Mouse (Mus musculus): Measurements from ENCODE around the gene Cd22. TPM values are rescaled to one million over a fixed set of nuclear protein-coding genes. Genes with fewer than 3 reads are reported as not detected.

The Cd22 gene
- polyA plus RNA-seq, 1 experiment, result 0.01 TPM

DNA sequence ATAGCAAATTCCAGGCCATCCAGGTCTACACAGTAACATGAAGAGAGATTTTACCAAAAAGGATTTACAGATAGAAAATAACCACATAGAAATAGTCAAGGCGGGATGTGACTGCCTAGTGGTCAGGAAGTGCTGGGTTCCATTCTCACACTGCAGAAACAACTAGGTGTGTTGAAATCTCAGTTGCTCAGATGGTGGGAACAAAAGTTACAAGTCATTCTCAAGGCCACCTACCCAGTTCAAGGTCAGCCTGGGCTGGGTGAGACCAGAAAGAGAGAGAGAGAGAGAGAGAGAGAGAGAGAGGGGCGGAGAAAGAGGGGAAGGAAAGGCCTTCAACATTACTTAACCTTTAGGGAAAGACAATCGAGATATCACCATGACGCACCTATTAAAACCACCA is 6.7 kb upstream of the Cd22 start:
- Histone ChIP-seq H3K4me3 (ENCODE audit: insufficient read depth, poor library complexity, severe bottlenecking) (no peak overlapping the region), H3ac (ENCODE audit: control insufficient read depth, insufficient read length, low read depth) (no peak overlapping the region), H3K36me3 (ENCODE audit: control insufficient read depth, insufficient read depth) (no peaks in the 10 kb centered on the region), H3K79me2 (ENCODE audit: control insufficient read depth, insufficient read depth) (no peaks in the 10 kb centered on the region), H3K79me3 (ENCODE audit: low read depth) (no peaks in the 10 kb centered on the region), H3K27me3 (ENCODE audit: control insufficient read depth, insufficient read depth, insufficient read length) (peaks cover 8% of the 10 kb centered on the region)
- no peak for TF ChIP-seq MAX (IDR thresholded peaks at IDR 0.05)
- no peak for TF ChIP-seq CEBPB (IDR thresholded peaks at IDR 0.05; ENCODE audit: low read depth)
- no peak for TF ChIP-seq USF1 (IDR thresholded peaks at IDR 0.05; ENCODE audit: low read depth)
- no peak for TF ChIP-seq MYOG (IDR thresholded peaks at IDR 0.05; ENCODE audit: control insufficient read depth, extremely low read depth, insufficient read length)
- TF ChIP-seq FOSL1 (IDR thresholded peaks at IDR 0.05; ENCODE audit: insufficient read depth, low read length, poor library complexity, severe bottlenecking), result no peak
- TF ChIP-seq CTCF (IDR thresholded peaks at IDR 0.05; ENCODE audit: control insufficient read depth, insufficient read depth, insufficient read length), result no peak
- no peak for TF ChIP-seq MYOD1 (IDR thresholded peaks at IDR 0.05; ENCODE audit: control insufficient read depth, insufficient read length, low read depth)

- no peak overlapping the region for H3ac ChIP-seq (ENCODE audit: control insufficient read depth, insufficient read length, low read depth)
- no peak for TF ChIP-seq CEBPB (IDR thresholded peaks at IDR 0.05; ENCODE audit: low read depth)
- H3K4me3 ChIP-seq (ENCODE audit: insufficient read depth, poor library complexity, severe bottlenecking), result no peak overlapping the region
- H3K36me3 ChIP-seq (ENCODE audit: control insufficient read depth, insufficient read depth), result no peaks in the 10 kb centered on the region
- H3K79me2 ChIP-seq (ENCODE audit: control insufficient read depth, insufficient read depth), result no peaks in the 10 kb centered on the region
- H3K27me3 ChIP-seq (ENCODE audit: control insufficient read depth, insufficient read depth, insufficient read length), result peaks cover 9% of the 10 kb centered on the region
- no peaks in the 10 kb centered on the region for H3K79me3 ChIP-seq (ENCODE audit: low read depth)
These were observed 3.9 kb upstream of the Cd22 start for GRCm38 (mm10) chr7:30884047-30884446.

- Histone ChIP-seq H3K4me3 (ENCODE audit: insufficient read depth, poor library complexity, severe bottlenecking) (no peak overlapping the region), H3K27me3 (ENCODE audit: control insufficient read depth, insufficient read depth, insufficient read length) (peaks cover 10% of the 10 kb centered on the region), H3K79me3 (ENCODE audit: low read depth) (no peaks in the 10 kb centered on the region), H3ac (ENCODE audit: control insufficient read depth, insufficient read length, low read depth) (no peak overlapping the region), H3K79me2 (ENCODE audit: control insufficient read depth, insufficient read depth) (no peaks in the 10 kb centered on the region), H3K36me3 (ENCODE audit: control insufficient read depth, insufficient read depth) (no peaks in the 10 kb centered on the region)
- TF ChIP-seq MYOD1 (IDR thresholded peaks at IDR 0.05; ENCODE audit: control insufficient read depth, insufficient read length, low read depth), result no peak
- no peak for TF ChIP-seq CEBPB (IDR thresholded peaks at IDR 0.05; ENCODE audit: low read depth)
- TF ChIP-seq MYOG (IDR thresholded peaks at IDR 0.05; ENCODE audit: control insufficient read depth, extremely low read depth, insufficient read length), result no peak
- no peak for TF ChIP-seq FOSL1 (IDR thresholded peaks at IDR 0.05; ENCODE audit: insufficient read depth, low read length, poor library complexity, severe bottlenecking)
- TF ChIP-seq CTCF (IDR thresholded peaks at IDR 0.05; ENCODE audit: control insufficient read depth, insufficient read depth, insufficient read length), result no peak
- no peak for TF ChIP-seq USF1 (IDR thresholded peaks at IDR 0.05; ENCODE audit: low read depth)
- no peak for TF ChIP-seq MAX (IDR thresholded peaks at IDR 0.05)
These were observed 1.2 kb upstream of the Cd22 start for GRCm38 (mm10) chr7:30881367-30881766.

DNA sequence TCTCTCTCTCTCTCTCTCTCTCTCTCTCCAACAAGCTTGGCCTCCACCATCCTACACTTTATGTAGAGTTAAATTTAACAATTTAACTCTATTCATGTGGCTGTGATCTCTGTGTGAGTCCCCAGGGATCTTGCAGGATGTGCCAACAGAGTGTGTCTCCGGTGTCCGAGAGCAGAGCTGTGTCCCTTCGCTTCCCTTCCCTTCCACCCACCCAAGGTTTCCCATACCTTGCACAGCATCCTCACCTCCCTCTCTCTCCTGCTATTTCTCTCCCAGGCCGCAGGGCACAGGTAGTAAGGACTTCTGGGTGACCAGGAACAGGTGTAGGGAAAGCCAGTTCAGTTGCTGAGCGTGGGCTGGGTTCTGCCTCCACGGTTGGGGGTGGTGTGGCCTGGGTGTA is 1.2 kb downstream of the Cd22 start:
- H3K79me2 ChIP-seq (ENCODE audit: control insufficient read depth, insufficient read depth), result no peaks in the 10 kb centered on the region
- H3K79me3 ChIP-seq (ENCODE audit: low read depth), result no peaks in the 10 kb centered on the region
- H3ac ChIP-seq (ENCODE audit: control insufficient read depth, insufficient read length, low read depth), result no peak overlapping the region
- peaks cover 16% of the 10 kb centered on the region for H3K27me3 ChIP-seq (ENCODE audit: control insufficient read depth, insufficient read depth, insufficient read length)
- H3K36me3 ChIP-seq (ENCODE audit: control insufficient read depth, insufficient read depth), result no peaks in the 10 kb centered on the region
- no peak for TF ChIP-seq CTCF (IDR thresholded peaks at IDR 0.05; ENCODE audit: control insufficient read depth, insufficient read depth, insufficient read length)
- no peak for TF ChIP-seq MAX (IDR thresholded peaks at IDR 0.05)
- TF ChIP-seq CEBPB (IDR thresholded peaks at IDR 0.05; ENCODE audit: low read depth), result no peak
- no peak for TF ChIP-seq MYOD1 (IDR thresholded peaks at IDR 0.05; ENCODE audit: control insufficient read depth, insufficient read length, low read depth)
- no peak for TF ChIP-seq MYOG (IDR thresholded peaks at IDR 0.05; ENCODE audit: control insufficient read depth, extremely low read depth, insufficient read length)
- no peak for TF ChIP-seq USF1 (IDR thresholded peaks at IDR 0.05; ENCODE audit: low read depth)
- TF ChIP-seq FOSL1 (IDR thresholded peaks at IDR 0.05; ENCODE audit: insufficient read depth, low read length, poor library complexity, severe bottlenecking), result no peak
- H3K4me3 ChIP-seq (ENCODE audit: insufficient read depth, poor library complexity, severe bottlenecking), result no peak overlapping the region

GRCm38 (mm10) chr7:30873083-30873482 is 7.1 kb downstream of the Cd22 start:
- Histone ChIP-seq H3K27me3 (ENCODE audit: control insufficient read depth, insufficient read depth, insufficient read length) (peaks cover 31% of the 10 kb centered on the region), H3K79me2 (ENCODE audit: control insufficient read depth, insufficient read depth) (no peaks in the 10 kb centered on the region), H3ac (ENCODE audit: control insufficient read depth, insufficient read length, low read depth) (no peak overlapping the region), H3K79me3 (ENCODE audit: low read depth) (no peaks in the 10 kb centered on the region), H3K36me3 (ENCODE audit: control insufficient read depth, insufficient read depth) (no peaks in the 10 kb centered on the region), H3K4me3 (ENCODE audit: insufficient read depth, poor library complexity, severe bottlenecking) (no peak overlapping the region)
- TF ChIP-seq MYOG (IDR thresholded peaks at IDR 0.05; ENCODE audit: control insufficient read depth, extremely low read depth, insufficient read length), result no peak
- TF ChIP-seq MYOD1 (IDR thresholded peaks at IDR 0.05; ENCODE audit: control insufficient read depth, insufficient read length, low read depth), result no peak
- TF ChIP-seq FOSL1 (IDR thresholded peaks at IDR 0.05; ENCODE audit: insufficient read depth, low read length, poor library complexity, severe bottlenecking), result no peak
- TF ChIP-seq MAX (IDR thresholded peaks at IDR 0.05), result no peak
- TF ChIP-seq CTCF (IDR thresholded peaks at IDR 0.05; ENCODE audit: control insufficient read depth, insufficient read depth, insufficient read length), result no peak
- no peak for TF ChIP-seq CEBPB (IDR thresholded peaks at IDR 0.05; ENCODE audit: low read depth)
- no peak for TF ChIP-seq USF1 (IDR thresholded peaks at IDR 0.05; ENCODE audit: low read depth)

DNA sequence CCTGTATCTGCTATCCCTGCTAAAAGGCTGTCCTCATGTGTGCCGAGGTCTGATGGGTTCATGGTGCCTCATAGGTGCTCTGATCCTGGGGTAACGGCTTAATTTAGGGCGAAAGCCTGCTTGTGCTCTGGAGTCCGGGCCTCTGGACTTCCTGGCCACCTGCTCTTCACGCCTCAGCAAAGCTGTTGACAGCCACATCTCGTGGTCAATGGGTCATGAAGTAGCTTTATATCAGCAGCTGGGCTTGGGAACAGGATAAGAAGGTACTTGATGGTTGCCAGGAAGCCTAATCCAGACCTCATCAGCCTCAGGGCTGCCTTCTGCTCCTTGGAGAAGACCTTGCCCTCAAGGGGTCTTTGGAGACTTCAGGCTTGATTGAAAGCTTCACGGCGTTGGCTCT is 16.8 kb downstream of the Cd22 start:
- Histone ChIP-seq H3K36me3 (ENCODE audit: control insufficient read depth, insufficient read depth) (no peaks in the 10 kb centered on the region), H3K27me3 (ENCODE audit: control insufficient read depth, insufficient read depth, insufficient read length) (peaks cover 37% of the 10 kb centered on the region), H3K79me3 (ENCODE audit: low read depth) (no peaks in the 10 kb centered on the region), H3K79me2 (ENCODE audit: control insufficient read depth, insufficient read depth) (no peaks in the 10 kb centered on the region), H3K4me3 (ENCODE audit: insufficient read depth, poor library complexity, severe bottlenecking) (no peak overlapping the region), H3ac (ENCODE audit: control insufficient read depth, insufficient read length, low read depth) (no peak overlapping the region)
- TF ChIP-seq USF1 (IDR thresholded peaks at IDR 0.05; ENCODE audit: low read depth) (no peak), MAX (IDR thresholded peaks at IDR 0.05) (no peak), MYOD1 (IDR thresholded peaks at IDR 0.05; ENCODE audit: control insufficient read depth, insufficient read length, low read depth) (no peak), MYOG (IDR thresholded peaks at IDR 0.05; ENCODE audit: control insufficient read depth, extremely low read depth, insufficient read length) (no peak), CTCF (IDR thresholded peaks at IDR 0.05; ENCODE audit: control insufficient read depth, insufficient read depth, insufficient read length) (no peak), CEBPB (IDR thresholded peaks at IDR 0.05; ENCODE audit: low read depth) (no peak), FOSL1 (IDR thresholded peaks at IDR 0.05; ENCODE audit: insufficient read depth, low read length, poor library complexity, severe bottlenecking) (no peak)

All from C2C12 (cell line).